Mouse (Mus musculus) neural tube, embryonic 15.5 days (tissue): Measurements from ENCODE around the gene Polr3f. TPM values are rescaled to one million over a fixed set of nuclear protein-coding genes. Genes with fewer than 3 reads are reported as not detected.

Experiments used
- ATAC-seq: fragments of 200-750 bp; cut with Nextera tagmentation; 2 replicates; pipeline ENCODE4 v1.8.0; 2017; ENCODE audit warnings: mild to moderate bottlenecking, moderate TSS enrichment, moderate library complexity; ENCODE audit not compliant: low FRiP score
- H3K27ac ChIP-seq: fragments of 300-500 bp; sonication (generic); replicated peaks from 2 replicates; pipeline ENCODE4 v1.5.1; 2015; ENCODE audit warnings: mild to moderate bottlenecking, inconsistent platforms
- H3K27me3 ChIP-seq: fragments of 300-500 bp; sonication (generic); replicated peaks from 2 replicates; pipeline ENCODE4 v1.6.1; 2015; ENCODE audit warnings: inconsistent platforms
- H3K36me3 ChIP-seq: fragments of 300-500 bp; sonication (generic); 2 replicates; pipeline ENCODE4 v1.6.1; 2015; ENCODE audit warnings: inconsistent platforms
- H3K4me1 ChIP-seq: fragments of 300-500 bp; sonication (generic); 2 replicates; pipeline ENCODE4 v1.6.1; 2015; ENCODE audit warnings: inconsistent platforms
- H3K4me2 ChIP-seq: fragments of 300-500 bp; sonication (generic); 2 replicates; pipeline ENCODE4 v1.6.1; 2015; ENCODE audit warnings: inconsistent platforms, mild to moderate bottlenecking, moderate library complexity
- H3K4me3 ChIP-seq: fragments of 300-500 bp; sonication (generic); replicated peaks from 2 replicates; pipeline ENCODE4 v1.5.1; 2015; ENCODE audit warnings: mild to moderate bottlenecking, inconsistent platforms
- H3K9ac ChIP-seq: fragments of 300-500 bp; sonication (generic); replicated peaks from 2 replicates; pipeline ENCODE4 v1.6.1; 2015; ENCODE audit warnings: mild to moderate bottlenecking, inconsistent platforms
- H3K9me3 ChIP-seq: fragments of 300-500 bp; sonication (generic); replicated peaks from 2 replicates; pipeline ENCODE4 v1.6.1; 2016; ENCODE audit warnings: inconsistent platforms
- WGBS: fragments of 180-500 bp; shearing (Covaris S2); methylation state at CpG from one replicate; pipeline ENCODE4 v1.1.7; 2015; ENCODE audit warnings: mixed read lengths; 5-methylcytosine and 5-hydroxymethylcytosine counted together
- polyA plus RNA-seq: library from polyadenylated mRNA; unstranded; fragments of >200 nt; fragmentation: Nextera tagmentation; extraction: Ambion mirVana; gene quantifications from 2 replicates; pipeline ENCODE4 v1.2.1, GENCODE M21; 2015

Gene Polr3f
- 22.5 and 23.2 TPM in 2 replicates for polyA plus RNA-seq

GRCm38 (mm10) chr2:144526981-144527820 lies at the start of gene Polr3f, which contains the start of gene Dzank1:
Polr3f (plus strand) TSS chr2:144527718.
Dzank1 (minus strand) TSS chr2:144527414.
- Histone ChIP-seq H3K27ac (peak within 1 kb of the TSS; percentile 98), H3K4me1 (peaks cover 21% of the 10 kb centered on the region), H3K36me3 (peaks cover 11% of the 10 kb centered on the region; the same call in 1 of the 2 replicates), H3K4me3 (peak within 1 kb of the TSS; percentile 97), H3K9ac (peak within 1 kb of the TSS; percentile 88), H3K4me2 (peak within 1 kb of the TSS; percentile 84), H3K27me3 (no peaks in the 10 kb centered on the region), H3K9me3 (no peaks in the 10 kb centered on the region)
- peak; percentile 98 for ATAC-seq
- WGBS: under 1% methylated on average over 56 of the region's 56 CpGs

GRCm38 (mm10) chr2:144479421-144479820 lies 48.1 kb upstream of the Polr3f start:
- no peak for ATAC-seq
- 83% methylated on average over 2 of the region's 2 CpGs for WGBS
- Histone ChIP-seq H3K9me3 (no peaks in the 10 kb centered on the region), H3K9ac (no peak overlapping the region), H3K27ac (no peak overlapping the region), H3K4me1 (no peaks in the 10 kb centered on the region), H3K4me2 (no peak overlapping the region), H3K27me3 (no peaks in the 10 kb centered on the region), H3K36me3 (peaks cover 64% of the 10 kb centered on the region), H3K4me3 (no peak overlapping the region)

GRCm38 (mm10) chr2:144484084-144484483 lies 43.4 kb upstream of the Polr3f start:
- Histone ChIP-seq H3K4me1 (0 out of 2 replicates have a peak, but pooled peaks cover 5% of the 10 kb centered on the region), H3K9ac (no peak overlapping the region), H3K4me2 (no peak overlapping the region), H3K4me3 (no peak overlapping the region), H3K36me3 (peaks cover 67% of the 10 kb centered on the region), H3K27ac (no peak overlapping the region), H3K27me3 (no peaks in the 10 kb centered on the region), H3K9me3 (no peaks in the 10 kb centered on the region)
- no peak for ATAC-seq
- 67% methylated on average over 1 of the region's 1 CpGs for WGBS

- WGBS: 93% methylated on average over 7 of the region's 7 CpGs
- no peak overlapping the region for H3K9ac ChIP-seq
- no peak for ATAC-seq
These were observed 42.1 kb upstream of the Polr3f start for GRCm38 (mm10) chr2:144485439-144485838.

GRCm38 (mm10) chr2:144487476-144487875 lies 40.0 kb upstream of the Polr3f start:
- 0 out of 2 replicates have a peak, but pooled peaks cover 5% of the 10 kb centered on the region for H3K4me1 ChIP-seq
- 53% methylated on average over 6 of the region's 6 CpGs for WGBS
- H3K9me3 ChIP-seq: no peaks in the 10 kb centered on the region
- ATAC-seq: 0 out of 2 replicates have a peak, but pooled peaks have one; percentile 55
- H3K4me3 ChIP-seq: no peak overlapping the region
- no peaks in the 10 kb centered on the region for H3K27me3 ChIP-seq
- H3K27ac ChIP-seq: no peak overlapping the region
- no peak overlapping the region for H3K4me2 ChIP-seq
- H3K9ac ChIP-seq: no peak overlapping the region
- H3K36me3 ChIP-seq: peaks cover 69% of the 10 kb centered on the region

More at GRCm38 (mm10) chr2:144485439-144485838, 42.1 kb upstream of the Polr3f start:
- no peaks in the 10 kb centered on the region for H3K9me3 ChIP-seq
- H3K4me1 ChIP-seq: 0 out of 2 replicates have a peak, but pooled peaks cover 5% of the 10 kb centered on the region
- H3K36me3 ChIP-seq: peaks cover 72% of the 10 kb centered on the region
- H3K4me3 ChIP-seq: no peak overlapping the region
- H3K27ac ChIP-seq: no peak overlapping the region
- H3K27me3 ChIP-seq: no peaks in the 10 kb centered on the region
- no peak overlapping the region for H3K4me2 ChIP-seq

- Histone ChIP-seq H3K27ac (no peak overlapping the region), H3K4me1 (0 out of 2 replicates have a peak, but pooled peaks cover 5% of the 10 kb centered on the region), H3K36me3 (peaks cover 70% of the 10 kb centered on the region), H3K9me3 (no peaks in the 10 kb centered on the region), H3K4me2 (no peak overlapping the region), H3K4me3 (no peak overlapping the region), H3K9ac (no peak overlapping the region), H3K27me3 (no peaks in the 10 kb centered on the region)
- no peak for ATAC-seq
- 91% methylated on average over 5 of the region's 5 CpGs for WGBS
These were observed 38.2 kb upstream of the Polr3f start for GRCm38 (mm10) chr2:144489342-144489741.

- no peak for ATAC-seq
- WGBS: 84% methylated on average over 6 of the region's 6 CpGs
- Histone ChIP-seq H3K27me3 (no peaks in the 10 kb centered on the region), H3K36me3 (peaks cover 51% of the 10 kb centered on the region), H3K9me3 (no peaks in the 10 kb centered on the region), H3K4me2 (no peak overlapping the region), H3K4me3 (no peak overlapping the region), H3K9ac (no peak overlapping the region), H3K4me1 (no peaks in the 10 kb centered on the region), H3K27ac (no peak overlapping the region)
These were observed 25.4 kb upstream of the Polr3f start for GRCm38 (mm10) chr2:144502134-144502533.

GRCm38 (mm10) chr2:144514619-144515018 lies 12.9 kb upstream of the Polr3f start:
- H3K9me3 ChIP-seq: no peaks in the 10 kb centered on the region

GRCm38 (mm10) chr2:144519772-144520171 lies 7.7 kb upstream of the Polr3f start:
- no peak overlapping the region for H3K9ac ChIP-seq
- H3K9me3 ChIP-seq: no peaks in the 10 kb centered on the region
- H3K4me3 ChIP-seq: no peak overlapping the region
- no peak for ATAC-seq
- WGBS: 81% methylated on average over 3 of the region's 3 CpGs
- H3K36me3 ChIP-seq: peaks cover 37% of the 10 kb centered on the region
- no peaks in the 10 kb centered on the region for H3K27me3 ChIP-seq
- no peaks in the 10 kb centered on the region for H3K4me1 ChIP-seq
- H3K4me2 ChIP-seq: no peak overlapping the region
- H3K27ac ChIP-seq: no peak overlapping the region

More at GRCm38 (mm10) chr2:144514619-144515018, 12.9 kb upstream of the Polr3f start:
- no peak overlapping the region for H3K4me2 ChIP-seq
- H3K27ac ChIP-seq: no peak overlapping the region
- H3K36me3 ChIP-seq: peaks cover 36% of the 10 kb centered on the region
- H3K27me3 ChIP-seq: no peaks in the 10 kb centered on the region
- H3K4me1 ChIP-seq: no peaks in the 10 kb centered on the region
- no peak overlapping the region for H3K4me3 ChIP-seq
- H3K9ac ChIP-seq: no peak overlapping the region
- 88% methylated on average over 3 of the region's 3 CpGs for WGBS
- no peak for ATAC-seq

GRCm38 (mm10) chr2:144525856-144526255 lies 1.7 kb upstream of the Polr3f start:
- WGBS: 44% methylated on average over 10 of the region's 10 CpGs
- H3K9me3 ChIP-seq: no peaks in the 10 kb centered on the region
- no peaks in the 10 kb centered on the region for H3K27me3 ChIP-seq
- no peak for ATAC-seq
- peaks cover 17% of the 10 kb centered on the region for H3K36me3 ChIP-seq
- H3K4me3 ChIP-seq: peak overlapping the region; percentile 97
- peak overlapping the region; percentile 84 for H3K4me2 ChIP-seq
- H3K9ac ChIP-seq: no peak overlapping the region; the same call in 1 of the 2 replicates
- no peak overlapping the region for H3K27ac ChIP-seq
- H3K4me1 ChIP-seq: peaks cover 21% of the 10 kb centered on the region

- Histone ChIP-seq H3K36me3 (peaks cover 9% of the 10 kb centered on the region), H3K4me3 (peak overlapping the region; percentile 97), H3K9ac (peak overlapping the region; percentile 88), H3K27me3 (no peaks in the 10 kb centered on the region), H3K27ac (peak overlapping the region; percentile 98), H3K4me1 (peaks cover 21% of the 10 kb centered on the region), H3K4me2 (peak overlapping the region; percentile 84), H3K9me3 (no peaks in the 10 kb centered on the region)
- peak; percentile 63 for ATAC-seq
- under 1% methylated on average over 25 of the region's 25 CpGs for WGBS
These were observed 280 bp downstream of the Polr3f start for GRCm38 (mm10) chr2:144527821-144528174.

GRCm38 (mm10) chr2:144537123-144537522 lies 9.6 kb downstream of the Polr3f start:
- no peak overlapping the region for H3K9ac ChIP-seq
- peaks cover 83% of the 10 kb centered on the region for H3K36me3 ChIP-seq
- no peaks in the 10 kb centered on the region for H3K9me3 ChIP-seq
- H3K4me2 ChIP-seq: no peak overlapping the region
- H3K4me3 ChIP-seq: no peak overlapping the region
- H3K27ac ChIP-seq: no peak overlapping the region
- no peaks in the 10 kb centered on the region for H3K4me1 ChIP-seq
- ATAC-seq: no peak
- H3K27me3 ChIP-seq: no peaks in the 10 kb centered on the region
- 97% methylated on average over 7 of the region's 7 CpGs for WGBS
